In the genomic region with DNA sequence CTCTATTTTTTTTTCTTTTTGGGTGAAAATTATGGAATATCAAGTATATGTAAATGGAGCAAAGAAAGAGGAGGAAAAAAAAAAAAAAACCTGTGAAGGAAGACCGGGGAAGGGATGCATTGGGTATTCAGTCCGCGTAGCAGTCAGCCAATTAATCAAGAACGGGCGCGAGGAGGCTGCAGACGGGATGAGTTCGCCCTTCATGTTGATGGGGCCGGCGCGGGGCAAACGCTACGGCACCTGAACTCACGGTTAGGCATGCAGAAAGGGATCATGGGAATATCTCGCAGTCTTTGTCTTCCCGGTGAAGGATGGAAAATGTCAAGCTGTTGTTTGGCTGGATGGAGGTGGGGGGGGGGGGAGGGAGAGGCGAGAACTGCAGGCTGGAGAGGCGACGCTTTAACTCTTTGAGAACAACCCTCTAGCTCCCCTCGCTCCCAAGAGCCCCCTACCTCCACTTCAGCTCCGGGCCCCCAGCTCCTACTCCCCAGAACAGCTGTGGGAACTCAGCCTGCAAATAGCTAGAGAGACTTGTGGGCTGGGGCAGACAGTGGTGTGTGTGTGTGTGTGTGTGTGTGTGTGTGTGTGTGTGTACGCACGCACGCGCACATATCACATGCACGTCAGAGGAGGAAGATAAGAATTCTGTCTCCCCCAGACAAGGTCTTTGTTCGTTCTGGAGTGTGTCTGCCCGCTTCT, we compare ENCODE assay signal across 10 mouse cellular contexts.
A peak's percentile ranks its signal among the peaks of the same experiment; 100 is the strongest.
DNase-seq lines count a peak whose midpoint lies in the region; ATAC-seq and TF ChIP-seq lines count a peak whose summit lies in the region.
"Had no signal": no experiment of that assay in that cellular context is flagged by ENCODE, and none has a peak within 500 bp of the region (broad histone marks: within the 10 kb centered on the region; RNA-seq: fewer than 3 reads in every experiment).

No protein-coding gene starts in this region.

- H3K27me3 ChIP-seq in lung, embryonic 16.5 days (ENCODE audit: control insufficient read depth, insufficient read depth, low read depth, low read length): no peaks in the 10 kb centered on the region; the same call in 1 of the 2 replicates
- H3K27me3 ChIP-seq in midbrain, embryonic 10.5 days (ENCODE audit: low read depth, poor library complexity, severe bottlenecking): peaks cover 34% of the 10 kb centered on the region
- no peaks in the 10 kb centered on the region for H3K27me3 ChIP-seq in stomach, postnatal 0 days (ENCODE audit: control insufficient read depth, insufficient read depth, low read length)

- DNase-seq in heart, adult 11 months: peak; percentile 80
- DNase-seq in heart, adult 8-10 months (ENCODE audit: low spot score): no peak
- no peak for DNase-seq in lung, postnatal 36 days
- peak; percentile 32 for DNase-seq in midbrain, embryonic 10.5 days (ENCODE audit: low spot score)
- DNase-seq in stomach, postnatal 0 days (ENCODE audit: low spot score): no peak
- no peak for DNase-seq in urinary bladder, postnatal 10 days (ENCODE audit: low spot score)
- DNase-seq: cerebellum, adult 2 months; liver, postnatal 0 days had no signal

- no peak for TF ChIP-seq CTCF in stomach, postnatal 0 days (IDR thresholded peaks at IDR 0.05; ENCODE audit: low read depth)

- H3K27ac ChIP-seq in lung, embryonic 16.5 days (ENCODE audit: low read length): no peak overlapping the region
- H3K27ac ChIP-seq in midbrain, embryonic 10.5 days (replicated peaks): peak overlapping the region; percentile 79
- no peak overlapping the region for H3K27ac ChIP-seq in stomach, postnatal 0 days (replicated peaks)

- TF ChIP-seq EP300 in stomach, postnatal 0 days (optimal IDR thresholded peaks at IDR 0.05): no peak

- WGBS in lung, embryonic 16.5 days: 11% methylated on average over 23 of the region's 28 CpGs
- WGBS in midbrain, embryonic 10.5 days: 26% methylated on average over 26 of the region's 28 CpGs
- 21% methylated on average over 24 of the region's 28 CpGs for WGBS in stomach, postnatal 0 days

- no peaks in the 10 kb centered on the region for H3K9me3 ChIP-seq in lung, embryonic 16.5 days (ENCODE audit: control insufficient read depth, low read length)
- H3K9me3 ChIP-seq in midbrain, embryonic 10.5 days (replicated peaks): no peaks in the 10 kb centered on the region
- no peaks in the 10 kb centered on the region for H3K9me3 ChIP-seq in stomach, postnatal 0 days (ENCODE audit: control insufficient read depth, low read length)

- peak overlapping the region; percentile 20 for H3K4me2 ChIP-seq in lung, embryonic 16.5 days (ENCODE audit: low read depth, low read length)
- peak overlapping the region; percentile 8; the same call in 1 of the 2 replicates for H3K4me2 ChIP-seq in stomach, postnatal 0 days (replicated peaks; ENCODE audit: low read depth)

- H3K9ac ChIP-seq in lung, embryonic 16.5 days (ENCODE audit: low read length): no peak overlapping the region
- no peak overlapping the region for H3K9ac ChIP-seq in stomach, postnatal 0 days (ENCODE audit: low read length)
- H3K9ac ChIP-seq: liver, postnatal 0 days had no signal

- H3K4me3 ChIP-seq in lung, embryonic 16.5 days (ENCODE audit: low read length): no peak overlapping the region
- peak overlapping the region; percentile 40 for H3K4me3 ChIP-seq in midbrain, embryonic 10.5 days
- H3K4me3 ChIP-seq in stomach, postnatal 0 days (ENCODE audit: low read depth, low read length): no peak overlapping the region

- H3K36me3 ChIP-seq in lung, embryonic 16.5 days (ENCODE audit: control insufficient read depth, insufficient read depth, low read length): no peaks in the 10 kb centered on the region
- no peaks in the 10 kb centered on the region for H3K36me3 ChIP-seq in midbrain, embryonic 10.5 days
- H3K36me3 ChIP-seq in stomach, postnatal 0 days (ENCODE audit: control insufficient read depth, insufficient read depth, low read length): no peaks in the 10 kb centered on the region

- H3K4me1 ChIP-seq in lung, embryonic 16.5 days (replicated peaks; ENCODE audit: control insufficient read depth, insufficient read depth, low read length): no peaks in the 10 kb centered on the region
- peaks cover 30% of the 10 kb centered on the region for H3K4me1 ChIP-seq in midbrain, embryonic 10.5 days
- H3K4me1 ChIP-seq in stomach, postnatal 0 days (replicated peaks; ENCODE audit: control insufficient read depth, insufficient read depth): no peaks in the 10 kb centered on the region

- peak; percentile 43; the same call in 1 of the 2 replicates for ATAC-seq in lung, embryonic 16.5 days (ENCODE audit: low read depth)
- ATAC-seq in stomach, postnatal 0 days (ENCODE audit: low FRiP score, low TSS enrichment): no peak
- no peak for ATAC-seq in monocyte, adult 5-6 weeks (replicated peaks; ENCODE audit: insufficient number of reproducible peaks, low FRiP score, low TSS enrichment, poor library complexity, severe bottlenecking)
- ATAC-seq: liver, postnatal 0 days had no signal

Comparison
In these comparisons a context has a peak if more than half of its experiments do, and no peak if none do; other contexts are left out.
1. DNase-seq: peak in heart, adult 11 months (single experiment) and midbrain, embryonic 10.5 days (single experiment); none in heart, adult 8-10 months (single experiment), lung, postnatal 36 days (single experiment), stomach, postnatal 0 days (single experiment) and urinary bladder, postnatal 10 days (single experiment).